Mouse (Mus musculus) CH12.LX (cell line): ENCODE data around the gene Cradd. TPM values are rescaled to one million over a fixed set of nuclear protein-coding genes. Genes with fewer than 3 reads are reported as not detected.

Experiments used
- DNase-seq: peaks from one replicate; pipeline ENCODE4 v3.0.0-alpha.2; 2013; ENCODE audit errors: extremely low read depth
- H3K27ac ChIP-seq: 2 replicates; pipeline ENCODE4 v1.5.1; 2012; ENCODE audit warnings: low read depth, mild to moderate bottlenecking, control low read depth, moderate library complexity; ENCODE audit not compliant: insufficient read depth
- H3K27me3 ChIP-seq: replicated peaks from 2 replicates; pipeline ENCODE3; 2012; ENCODE audit warnings: inconsistent platforms
- H3K36me3 ChIP-seq, 2 experiments: replicated peaks in 1 of 2; 2 replicates each; pipeline versions ENCODE3 to v1.6.1; 2012; ENCODE audit warnings: inconsistent platforms in 1 of 2, low read length in 1 of 2, mild to moderate bottlenecking in 1 of 2, mixed read lengths in 1 of 2, moderate library complexity in 1 of 2; ENCODE audit not compliant: control insufficient read depth in 1 of 2, insufficient read depth in 1 of 2
- H3K4me1 ChIP-seq, 2 experiments: 2 replicates each; pipeline ENCODE4 v1.6.1; 2012; ENCODE audit warnings: inconsistent platforms in 1 of 2, moderate library complexity in 1 of 2; ENCODE audit not compliant: insufficient read depth in 2 of 2, control insufficient read depth in 1 of 2
- H3K4me2 ChIP-seq: 2 replicates; pipeline ENCODE4 v1.6.1; 2012; ENCODE audit warnings: low read depth, mild to moderate bottlenecking, control low read depth; ENCODE audit not compliant: poor library complexity, insufficient read depth, severe bottlenecking
- H3K4me3 ChIP-seq, 3 experiments: fragments of 150-350 bp in 1 of 3; sonication (generic) in 1 of 3; replicated peaks in 1 of 3; 2 replicates each; pipeline versions ENCODE3 to v1.5.1; 2011 to 2012; ENCODE audit warnings: low read depth in 2 of 3, low read length in 2 of 3, mild to moderate bottlenecking in 2 of 3, moderate library complexity in 2 of 3, control low read depth in 1 of 3, improper control_type of control experiment in 1 of 3, inconsistent platforms in 1 of 3, mixed read lengths in 1 of 3; ENCODE audit not compliant: poor library complexity in 1 of 3
- H3K79me2 ChIP-seq: replicated peaks from 2 replicates; pipeline ENCODE4 v1.6.1; 2012; ENCODE audit warnings: mild to moderate bottlenecking, moderate library complexity; ENCODE audit not compliant: control insufficient read depth, poor library complexity, insufficient read depth, severe bottlenecking; ENCODE audit errors: extremely low read depth
- H3K9ac ChIP-seq: 2 replicates; pipeline ENCODE4 v1.6.1; 2012; ENCODE audit warnings: low read depth, mild to moderate bottlenecking, control low read depth, moderate library complexity; ENCODE audit not compliant: insufficient read depth
- H3K9me3 ChIP-seq: replicated peaks from 2 replicates; pipeline ENCODE3; 2012; ENCODE audit warnings: low read length, inconsistent platforms, mixed read lengths
- CHD2 ChIP-seq: IDR thresholded peaks from 2 replicates; pipeline ENCODE4 v1.6.1; 2011; ENCODE audit warnings: low read length, improper control_type of control experiment
- CTCF ChIP-seq, 2 experiments: IDR thresholded peaks in 1 of 2; conservative IDR thresholded peaks in 1 of 2; 2 replicates each; pipeline ENCODE4 v1.5.1; 2011 to 2012; ENCODE audit warnings: low read depth in 2 of 2, low read length in 2 of 2, improper control_type of control experiment in 1 of 2, inconsistent platforms in 1 of 2, mild to moderate bottlenecking in 1 of 2, moderate library complexity in 1 of 2
- ELF1 ChIP-seq: IDR thresholded peaks from 2 replicates; pipeline ENCODE4 v1.6.1; 2014; ENCODE audit warnings: low read depth, mild to moderate bottlenecking, inconsistent platforms, low read length, improper control_type of control experiment
- HCFC1 ChIP-seq: IDR thresholded peaks from 2 replicates; pipeline ENCODE4 v1.6.1; 2012; ENCODE audit warnings: low read depth, mild to moderate bottlenecking, inconsistent platforms, low read length, improper control_type of control experiment
- IRF4 ChIP-seq: IDR thresholded peaks from 2 replicates; pipeline ENCODE4 v1.6.1; 2014; ENCODE audit warnings: low read depth, mild to moderate bottlenecking, inconsistent platforms, low read length, improper control_type of control experiment
- JUND ChIP-seq: conservative IDR thresholded peaks from 2 replicates; pipeline ENCODE4 v1.6.1; 2011; ENCODE audit warnings: low read depth, low read length, improper control_type of control experiment
- MXI1 ChIP-seq: IDR thresholded peaks from 2 replicates; pipeline ENCODE4 v1.6.1; 2011; ENCODE audit warnings: mild to moderate bottlenecking, low read depth, low read length, improper control_type of control experiment
- PAX5 ChIP-seq: IDR thresholded peaks from 2 replicates; pipeline ENCODE4 v1.6.1; 2012; ENCODE audit warnings: low read length, inconsistent platforms, mixed read lengths
- POLR2AphosphoS2 ChIP-seq: IDR thresholded peaks from 2 replicates; pipeline ENCODE4 v1.6.1; 2011; ENCODE audit warnings: low read depth, low read length, improper control_type of control experiment
- RAD21 ChIP-seq: IDR thresholded peaks from 2 replicates; pipeline ENCODE4 v1.6.1; 2011; ENCODE audit warnings: low read depth, mild to moderate bottlenecking, low read length, improper control_type of control experiment, moderate library complexity
- RCOR1 ChIP-seq: conservative IDR thresholded peaks from 2 replicates; pipeline ENCODE4 v1.6.1; 2012; ENCODE audit warnings: low read depth, mild to moderate bottlenecking, inconsistent platforms, low read length, improper control_type of control experiment
- SIN3A ChIP-seq: IDR thresholded peaks from 2 replicates; pipeline ENCODE4 v1.6.1; 2012; ENCODE audit warnings: low read length, improper control_type of control experiment, inconsistent platforms
- TBP ChIP-seq: conservative IDR thresholded peaks from 2 replicates; pipeline ENCODE4 v1.6.1; 2011; ENCODE audit warnings: low read depth, low read length, improper control_type of control experiment
- ZC3H11A ChIP-seq: IDR thresholded peaks from 2 replicates; pipeline ENCODE4 v1.6.1; 2012; ENCODE audit warnings: low read depth, mild to moderate bottlenecking, inconsistent platforms, low read length, improper control_type of control experiment
- ZMIZ1 ChIP-seq: IDR thresholded peaks from 2 replicates; pipeline ENCODE4 v1.6.1; 2012; ENCODE audit warnings: low read depth, mild to moderate bottlenecking, inconsistent platforms, low read length, improper control_type of control experiment
- dilution Hi-C: fragments of 300-500 bp; cut with MboI; formaldehyde crosslinking; loops from 2 replicates; pipeline ENCODE4 v1.14.3; 2020; ENCODE audit warnings: low sequenced_read_pairs; ENCODE audit not compliant: extremely low pct_unique_long_range_greater_than_20kb, extremely low pct_ligation_motif_present
- in situ Hi-C: fragments of 300-500 bp; cut with MboI; formaldehyde crosslinking; loops from 3 replicates; pipeline ENCODE4 v1.14.3; 2019; ENCODE audit warnings: low sequenced_read_pairs, low pct_ligation_motif_present, low pct_unique_long_range_greater_than_20kb, mixed read lengths
- polyA plus RNA-seq: library from polyadenylated mRNA; unstranded; fragments of >175 nt; gene quantifications from 2 replicates; pipeline ENCODE4 v1.2.1, GENCODE M21; 2012; ENCODE audit warnings: low read depth; ENCODE audit not compliant: insufficient read length
- total RNA-seq, 2 experiments: library from RNA; depleted of rRNA; stranded (reverse); fragments of 300-350 nt in 1 of 2; fragments of >200 nt in 1 of 2; gene quantifications; 2 replicates each; pipeline ENCODE4 v1.2.3; 2012 to 2014

Cradd gene
- total and polyA plus RNA-seq, 3 experiments: 5.6 to 8.8 (median 5.6) TPM

DNA sequence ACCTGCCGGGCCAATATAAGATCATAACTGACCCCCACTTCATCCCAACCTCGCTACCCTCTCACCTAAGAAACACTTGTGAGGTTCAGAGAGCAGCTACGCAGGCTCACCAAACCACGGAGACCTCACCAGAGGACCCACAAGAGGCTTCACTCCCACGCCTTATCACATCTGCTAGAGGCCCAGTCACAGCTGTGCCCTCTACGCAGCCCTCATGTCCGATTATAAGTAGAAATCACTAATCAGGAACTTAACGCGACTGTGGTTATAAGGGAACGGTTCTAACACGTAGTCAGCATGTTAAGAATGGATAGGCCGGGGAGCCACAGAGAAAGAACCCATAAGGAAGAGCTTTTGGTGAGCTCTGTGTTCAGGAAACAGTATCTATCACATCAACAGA is 40.5 kb downstream of the Cradd start:
- no peaks in the 10 kb centered on the region for H3K79me2 ChIP-seq
- peaks cover 0 to 2% of the 10 kb centered on the region in 2 experiments for H3K36me3 ChIP-seq
- dilution Hi-C loops: no loop called here
- no peak overlapping the region for H3K4me3 ChIP-seq
- H3K4me1 ChIP-seq: peaks cover 0 to 4% of the 10 kb centered on the region in 2 experiments; a peak in 1 of 4 replicates
- H3K9ac ChIP-seq: no peak overlapping the region
- no peaks in the 10 kb centered on the region for H3K9me3 ChIP-seq
- TF ChIP-seq ZC3H11A: no peak
- no peak for DNase-seq
- no peak overlapping the region for H3K27ac ChIP-seq
- in situ Hi-C loops: no loop called here
- no peaks in the 10 kb centered on the region for H3K27me3 ChIP-seq
- no peak overlapping the region for H3K4me2 ChIP-seq

GRCm38 (mm10) chr10:95281996-95282395 is 41.9 kb downstream of the Cradd start:
- Histone ChIP-seq H3K36me3 (peaks cover 0 to 2% of the 10 kb centered on the region in 2 experiments), H3K4me1 (0 out of 4 replicates have a peak, but pooled peaks cover 0 to 2% of the 10 kb centered on the region in 2 experiments), H3K27me3 (no peaks in the 10 kb centered on the region), H3K79me2 (no peaks in the 10 kb centered on the region), H3K4me3 (no peak overlapping the region), H3K9ac (no peak overlapping the region), H3K27ac (no peak overlapping the region), H3K9me3 (no peaks in the 10 kb centered on the region), H3K4me2 (no peak overlapping the region)
- no peak for DNase-seq
- in situ Hi-C loops (no loop called here), dilution Hi-C loops (no loop called here)
- no peak for TF ChIP-seq CHD2

DNA sequence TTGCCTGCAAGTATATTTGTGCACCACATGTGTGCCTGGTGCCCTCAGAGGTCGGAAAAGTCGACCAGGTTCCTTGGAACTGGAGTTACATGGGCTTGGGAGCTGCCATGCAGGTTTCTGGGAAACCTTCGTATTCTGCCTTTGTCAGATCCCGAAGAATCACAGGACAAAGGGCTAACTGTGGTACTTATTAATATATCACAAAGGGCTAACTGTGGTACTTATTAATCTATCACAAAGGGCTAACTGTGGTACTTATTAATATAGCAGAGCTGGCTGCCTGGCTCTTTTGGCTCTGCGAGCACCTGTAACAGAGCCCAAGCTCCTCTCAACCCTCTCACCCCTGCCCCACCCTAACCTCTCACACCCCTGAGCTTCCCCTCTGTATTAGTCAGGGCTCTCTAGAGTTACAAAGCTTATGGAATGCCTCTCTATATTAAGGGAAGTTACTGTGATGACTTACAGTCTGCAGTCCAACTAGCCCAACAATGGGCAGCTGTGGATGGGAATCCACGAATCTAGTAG is 42.4 kb downstream of the Cradd start:
- no peak for DNase-seq
- Histone ChIP-seq H3K9me3 (no peaks in the 10 kb centered on the region), H3K4me3 (no peak overlapping the region), H3K36me3 (peaks cover 0 to 2% of the 10 kb centered on the region in 2 experiments), H3K79me2 (no peaks in the 10 kb centered on the region), H3K4me2 (no peak overlapping the region), H3K27me3 (no peaks in the 10 kb centered on the region), H3K4me1 (0 out of 4 replicates have a peak, but pooled peaks cover 0 to 2% of the 10 kb centered on the region in 2 experiments), H3K9ac (no peak overlapping the region), H3K27ac (no peak overlapping the region)
- in situ Hi-C loops (no loop called here), dilution Hi-C loops (no loop called here)
- TF ChIP-seq ELF1 (no peak), PAX5 (no peak), TBP (no peak), RCOR1 (no peak), HCFC1 (no peak), ZMIZ1 (no peak), MXI1 (no peak), SIN3A (no peak), POLR2AphosphoS2 (no peak), CTCF (conservative IDR thresholded peaks at IDR 0.05 in 1 of 2, IDR thresholded peaks at IDR 0.05 in 1 of 2; ENCODE audit: low read depth in 2 of 2, low read length in 2 of 2) (no peak), IRF4 (no peak), RAD21 (no peak), JUND (no peak)
